Mouse (Mus musculus) erythroblast, embryonic 14.5 days (primary cell): ENCODE results near the gene Gprc5b.

Source experiments
- GATA1 ChIP-seq: IDR thresholded peaks from 2 replicates; pipeline ENCODE4 v1.6.1; 2012; ENCODE audit warnings: low read length, inconsistent platforms, mixed read lengths
- TAL1 ChIP-seq: IDR thresholded peaks from 3 replicates; pipeline ENCODE4 v1.6.1; 2012; ENCODE audit warnings: low read length, inconsistent platforms, mixed read lengths

DNA sequence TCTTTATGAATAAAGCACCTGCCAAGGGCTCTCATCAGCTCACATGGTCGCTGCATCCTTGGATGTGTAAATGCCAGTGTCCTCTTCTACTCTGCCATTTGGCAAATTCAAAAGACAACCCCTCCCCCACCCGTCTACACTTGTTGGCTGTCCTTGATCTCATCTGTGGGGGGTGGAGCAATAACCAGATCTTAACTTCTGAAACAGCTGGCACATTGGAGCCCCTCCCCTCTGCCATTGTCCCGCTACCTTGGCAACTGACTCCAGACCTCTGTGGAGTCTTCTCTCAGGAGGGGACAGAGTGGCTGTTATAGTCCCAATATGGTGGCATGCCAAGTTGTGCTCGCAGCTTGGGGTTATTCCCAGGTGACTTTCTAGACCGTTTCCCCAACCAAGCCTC lies 22.7 kb downstream of the Gprc5b start:
- TF ChIP-seq TAL1 (no peak), GATA1 (no peak)
